Mouse (Mus musculus): ENCODE data around the gene Tedc1.
A peak's percentile ranks its signal among the peaks of the same experiment; 100 is the strongest.

Tedc1 gene

DNA sequence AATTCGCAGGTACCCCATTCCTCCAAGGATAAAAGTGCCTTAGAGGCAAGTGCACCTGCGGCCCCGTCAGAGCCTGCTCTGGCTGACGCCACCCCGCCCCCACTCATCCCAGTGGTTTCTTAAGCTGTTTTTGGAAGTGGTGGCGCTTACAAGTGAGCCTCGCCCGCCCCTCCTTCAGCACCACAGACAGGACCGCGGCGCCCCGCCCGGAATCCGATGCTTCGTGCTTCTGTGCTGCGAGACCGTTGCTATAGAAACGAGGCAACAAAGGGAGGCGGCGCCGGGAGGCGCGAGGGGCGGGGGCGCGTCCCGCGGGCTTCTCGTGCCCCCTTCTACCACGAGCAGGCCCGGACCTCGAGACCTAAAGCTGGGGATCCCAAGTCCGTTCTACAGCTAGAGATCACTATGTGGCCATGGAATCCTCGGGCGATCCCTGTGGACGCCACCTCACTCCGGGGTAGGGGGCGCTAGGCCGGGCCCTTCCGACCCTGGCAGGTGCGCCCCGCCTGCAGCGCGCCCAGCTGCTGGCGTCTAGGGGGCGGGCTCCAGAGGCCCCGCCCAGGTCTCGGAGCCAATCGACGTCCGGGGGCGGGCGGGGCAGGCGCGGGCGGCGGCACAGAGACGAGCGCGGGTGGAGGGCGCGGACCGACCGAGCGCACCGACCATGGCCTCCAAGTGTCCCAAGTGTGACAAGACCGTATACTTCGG is 16.2 kb upstream of the Tedc1 start, which contains the start of gene Crip2:
Crip2 (plus strand) TSS at position 329 of the 708 bp plus-strand sequence.
- peak; percentile 56 for DNase-seq

DNA sequence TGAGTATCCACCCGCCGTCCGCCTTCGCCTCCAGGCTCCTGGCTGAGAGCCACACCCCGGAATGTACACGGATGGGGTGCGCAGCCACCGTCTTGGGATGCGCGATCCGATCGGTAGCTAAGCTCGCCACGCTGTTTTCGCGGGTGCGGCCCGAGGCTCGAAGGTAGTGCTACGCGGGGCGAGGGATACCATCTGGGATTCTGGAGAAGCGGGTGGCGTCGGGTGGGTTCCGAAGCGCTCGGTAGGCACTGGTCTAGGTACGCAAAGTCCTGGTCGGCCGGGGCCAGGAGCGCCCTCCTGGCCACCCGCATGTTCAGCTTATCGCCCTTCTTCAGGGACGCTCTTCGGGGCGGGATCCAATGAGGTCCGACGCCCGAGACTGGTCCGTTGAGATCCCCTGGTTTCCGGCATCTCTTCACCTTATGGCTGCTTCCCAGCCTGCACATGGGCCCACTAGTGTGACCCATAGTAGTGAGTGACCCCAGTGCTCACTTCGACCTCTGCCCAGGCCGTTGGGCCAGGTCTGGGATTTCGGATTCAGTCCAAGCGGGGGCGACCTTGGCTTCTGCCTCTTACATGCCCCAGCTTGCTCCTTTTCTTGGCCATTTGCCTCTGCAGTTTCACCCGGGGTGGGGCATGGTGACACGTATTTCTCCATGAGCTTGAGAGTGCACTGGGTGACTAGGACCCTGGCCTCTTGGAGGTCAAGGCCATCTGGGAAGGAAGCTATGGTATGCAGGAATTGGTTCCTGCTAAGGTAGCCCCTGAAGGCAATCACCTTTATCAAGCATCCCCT is 15.4 kb upstream of the Tedc1 start:
- DNase-seq, result no peak

- no peak for DNase-seq
Observed at GRCm38 (mm10) chr12:113141531-113141973, 14.7 kb upstream of the Tedc1 start.

DNA sequence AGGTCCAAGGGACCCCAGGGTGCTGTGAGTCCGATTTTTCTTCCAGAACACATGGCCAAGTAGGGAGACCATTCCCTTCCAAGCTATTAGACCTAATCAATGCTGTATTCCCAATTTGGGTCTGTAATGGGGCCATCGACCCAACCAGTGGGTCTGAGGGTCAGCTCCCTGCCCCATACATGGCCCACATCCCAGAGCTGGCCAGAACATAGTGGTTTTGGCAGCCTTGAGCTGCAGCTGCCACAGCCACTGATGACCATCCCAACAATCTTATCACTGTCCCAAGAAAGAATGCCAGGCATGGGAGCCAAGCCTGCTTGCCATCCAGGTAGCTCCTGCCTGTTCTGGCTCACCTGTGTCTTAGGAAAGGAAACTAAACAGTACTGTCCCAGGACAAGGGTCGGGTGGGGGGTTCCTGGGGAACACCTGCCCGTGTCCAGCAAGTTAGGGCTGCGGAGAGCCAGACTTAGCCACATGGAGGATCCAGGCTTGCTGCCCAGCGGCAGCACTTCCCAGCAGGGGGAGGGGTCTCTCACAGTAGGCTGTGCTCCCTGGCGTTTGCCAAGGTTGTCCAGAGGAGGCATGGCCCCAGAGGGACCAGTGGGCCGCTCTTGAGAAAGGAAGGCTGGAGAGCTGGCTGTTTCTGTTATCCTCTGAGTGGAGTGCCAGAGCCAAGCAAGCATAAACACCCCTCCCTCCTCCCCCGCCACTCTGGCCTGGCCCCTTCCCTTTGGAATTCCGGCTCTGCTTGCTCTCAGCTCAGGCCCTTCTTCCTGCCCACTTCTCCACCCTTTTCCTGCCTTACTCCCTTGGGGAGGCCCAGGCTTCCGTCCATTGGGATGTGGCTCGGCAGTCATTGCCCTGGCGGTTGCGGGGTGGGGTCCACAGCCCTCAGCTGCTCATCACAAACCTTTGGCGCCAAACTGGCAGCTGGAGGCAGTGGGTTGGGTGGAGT is 13.9 kb upstream of the Tedc1 start:
- no peak for DNase-seq

GRCm38 (mm10) chr12:113143164-113143563 is 13.1 kb upstream of the Tedc1 start:
- no peak for DNase-seq

- DNase-seq, result peak; percentile 36
Observed at GRCm38 (mm10) chr12:113144001-113144756, 12.0 kb upstream of the Tedc1 start.

DNA sequence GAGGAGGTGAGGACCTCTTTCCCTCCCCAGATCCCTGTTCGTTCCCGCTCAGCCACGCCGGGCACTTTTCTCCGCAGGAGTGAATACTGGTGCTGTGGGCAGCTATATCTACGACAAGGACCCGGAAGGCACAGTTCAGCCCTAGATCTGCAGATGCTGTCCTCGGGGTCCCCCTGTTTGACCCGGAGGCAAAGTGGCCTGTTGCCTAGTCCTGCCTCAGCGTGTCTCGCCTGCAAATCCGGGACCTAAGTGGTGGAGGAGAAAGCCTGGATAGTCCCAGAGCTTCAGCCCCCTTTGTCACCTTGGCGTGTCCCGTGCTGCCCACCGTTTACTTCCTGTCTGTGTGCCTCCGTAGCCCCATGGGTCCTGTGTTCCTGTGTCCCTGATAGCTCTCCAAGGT is 11.3 kb upstream of the Tedc1 start:
- peak; percentile 32 for DNase-seq

DNA sequence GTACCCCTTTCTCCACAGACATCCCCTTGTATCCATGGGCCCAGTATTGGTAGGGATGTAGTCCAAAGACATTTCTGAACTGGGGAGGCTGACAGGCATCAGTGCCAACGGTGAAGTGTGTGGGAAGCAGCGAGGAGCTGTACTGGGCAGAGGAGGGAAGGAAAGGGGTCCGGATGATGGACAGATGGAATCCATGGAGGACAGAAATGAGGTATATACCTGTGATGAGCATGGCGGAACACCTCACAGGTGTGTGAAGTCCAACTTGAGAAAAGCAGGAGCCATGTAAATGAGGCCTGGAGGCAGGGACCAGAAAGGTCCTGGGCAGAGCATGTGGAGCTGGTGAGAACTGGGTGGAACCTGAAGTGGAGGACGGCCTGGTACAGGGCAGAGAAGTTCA is 10.6 kb upstream of the Tedc1 start:
- DNase-seq, result peak; percentile 40

GRCm38 (mm10) chr12:113146112-113147057 is 9.8 kb upstream of the Tedc1 start, which contains the start of gene Crip1:
Gene Crip1, plus strand, starts transcription at chr12:113146316.
- DNase-seq, result peak; percentile 88

- peak; percentile 82 for DNase-seq
Observed at GRCm38 (mm10) chr12:113147481-113147880, 8.7 kb upstream of the Tedc1 start.

GRCm38 (mm10) chr12:113148381-113149035 is 7.7 kb upstream of the Tedc1 start:
- peak; percentile 40 for DNase-seq

DNA sequence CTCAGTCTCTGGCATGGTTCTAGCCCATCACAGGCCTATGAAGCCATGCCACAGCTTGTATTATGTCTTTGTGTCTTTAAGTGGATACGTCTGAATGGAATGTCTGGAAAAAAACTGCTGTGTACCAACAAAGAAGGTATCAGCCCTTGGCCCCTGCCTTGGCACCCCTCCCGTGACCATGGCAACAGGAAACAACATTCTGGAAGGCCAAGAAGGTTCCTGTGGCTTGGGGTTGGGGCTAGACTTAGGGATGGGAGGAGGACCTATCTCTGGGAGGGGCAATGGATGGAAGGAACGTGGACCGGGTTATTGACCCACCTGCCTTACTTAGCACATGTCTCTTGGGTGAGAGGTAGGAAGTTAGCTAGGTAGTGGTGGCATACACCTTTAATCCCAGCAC is 6.9 kb upstream of the Tedc1 start:
- DNase-seq, result no peak

GRCm38 (mm10) chr12:113149896-113150295 is 6.3 kb upstream of the Tedc1 start:
- DNase-seq, result no peak

GRCm38 (mm10) chr12:113150591-113150990 is 5.6 kb upstream of the Tedc1 start:
- DNase-seq, result no peak

- no peak for DNase-seq
Observed at GRCm38 (mm10) chr12:113151046-113151445, 5.2 kb upstream of the Tedc1 start.

GRCm38 (mm10) chr12:113151661-113152271 is 4.5 kb upstream of the Tedc1 start:
- no peak for DNase-seq

DNA sequence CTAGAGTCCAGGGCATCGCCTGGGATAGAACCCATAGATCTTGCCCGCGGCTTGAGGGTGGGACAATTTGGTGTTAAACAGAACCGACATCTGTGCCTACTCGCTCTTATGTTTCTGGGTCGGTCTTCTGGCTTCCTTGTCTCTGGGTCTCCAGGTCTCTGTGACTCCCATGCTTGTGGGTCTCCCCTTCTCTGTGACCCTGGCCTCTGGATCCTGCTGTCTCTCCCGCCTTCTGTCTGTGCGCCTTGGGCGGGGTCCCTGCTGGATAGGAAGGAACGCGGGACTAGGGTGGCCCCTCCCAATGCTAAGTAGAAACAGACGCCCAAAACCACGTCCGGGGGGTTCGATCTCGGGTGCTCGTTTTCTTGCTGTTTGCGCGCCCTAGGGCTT is 4.0 kb upstream of the Tedc1 start:
- DNase-seq, result no peak

DNA sequence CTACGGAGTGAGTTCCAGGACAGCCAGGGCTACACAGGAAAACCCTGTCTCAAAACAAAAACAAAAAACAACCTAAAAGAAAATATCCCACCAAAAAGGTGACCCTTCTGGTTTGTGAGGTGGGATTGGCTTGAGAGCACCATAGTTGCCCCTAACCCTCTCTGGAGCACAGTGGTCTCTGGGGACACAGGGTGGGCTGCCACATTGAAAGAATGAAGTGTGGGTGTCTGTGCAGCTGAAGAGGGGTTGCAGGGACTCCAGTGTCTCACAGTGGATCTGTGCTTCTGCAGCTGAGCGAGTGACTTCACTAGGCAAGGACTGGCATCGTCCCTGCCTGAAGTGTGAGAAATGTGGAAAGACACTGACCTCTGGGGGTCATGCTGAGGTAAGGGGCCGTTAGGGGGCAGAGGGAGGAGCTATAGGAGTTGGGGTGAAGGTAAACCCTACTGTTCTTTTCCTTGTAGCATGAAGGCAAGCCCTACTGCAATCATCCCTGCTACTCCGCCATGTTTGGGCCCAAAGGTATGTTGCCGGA is 3.2 kb upstream of the Tedc1 start:
- DNase-seq, result no peak

DNA sequence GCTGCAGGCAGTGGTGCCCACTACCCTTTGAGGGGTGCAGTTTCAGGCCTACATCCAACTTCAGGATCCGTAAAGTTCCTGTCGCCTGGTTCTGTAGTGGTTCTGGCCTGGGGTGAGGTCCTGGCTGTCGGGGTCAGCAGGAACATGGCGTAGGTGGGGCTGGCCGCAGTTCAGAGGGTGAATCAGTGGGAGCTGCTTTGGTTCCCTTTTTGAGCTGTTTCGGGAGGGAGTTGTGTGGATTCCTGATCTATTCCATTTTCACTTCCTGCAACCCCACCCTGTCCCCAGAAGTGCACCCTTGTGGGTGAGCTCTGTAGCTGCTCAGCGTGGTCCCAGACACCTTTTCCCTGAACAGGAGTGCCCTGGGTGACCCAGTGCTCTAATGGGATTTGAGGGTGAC is 2.2 kb upstream of the Tedc1 start:
- peak; percentile 43 for DNase-seq

- no peak for DNase-seq
Observed at GRCm38 (mm10) chr12:113154747-113155075, 1.5 kb upstream of the Tedc1 start.
